Mouse (Mus musculus) heart, postnatal 4 days (tissue): ENCODE measurements at regions not wholly inside any gene's neighbourhood (a gene's known extent, or its start where the extent isn't known, plus 50 kb on each side); places are given as distances from the start of the nearest gene placed in this dataset.

Experiments
- DNase-seq: peaks from one replicate; pipeline ENCODE4 v3.0.0; 2021

DNA sequence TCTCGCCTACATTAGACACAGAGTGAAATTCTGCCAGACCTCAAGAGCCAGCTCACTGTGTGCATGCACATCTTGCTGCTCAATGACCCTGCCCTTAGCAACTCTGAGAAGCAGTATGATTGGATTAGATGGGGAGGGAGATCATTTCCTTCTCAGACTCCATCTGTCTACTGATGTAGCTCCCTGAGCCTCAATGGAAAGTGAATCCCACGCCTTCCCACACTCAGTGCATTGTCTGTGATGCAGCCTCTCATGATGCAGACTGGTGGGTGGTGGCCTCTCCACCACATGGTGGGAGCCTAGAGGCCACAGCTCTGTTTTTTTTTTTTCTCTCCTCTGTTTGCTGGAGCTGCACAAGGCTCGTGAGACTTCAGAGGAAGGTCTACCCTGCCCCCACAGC lies 447.1 kb upstream of the Zmiz1 start:
- DNase-seq: no peak

DNA sequence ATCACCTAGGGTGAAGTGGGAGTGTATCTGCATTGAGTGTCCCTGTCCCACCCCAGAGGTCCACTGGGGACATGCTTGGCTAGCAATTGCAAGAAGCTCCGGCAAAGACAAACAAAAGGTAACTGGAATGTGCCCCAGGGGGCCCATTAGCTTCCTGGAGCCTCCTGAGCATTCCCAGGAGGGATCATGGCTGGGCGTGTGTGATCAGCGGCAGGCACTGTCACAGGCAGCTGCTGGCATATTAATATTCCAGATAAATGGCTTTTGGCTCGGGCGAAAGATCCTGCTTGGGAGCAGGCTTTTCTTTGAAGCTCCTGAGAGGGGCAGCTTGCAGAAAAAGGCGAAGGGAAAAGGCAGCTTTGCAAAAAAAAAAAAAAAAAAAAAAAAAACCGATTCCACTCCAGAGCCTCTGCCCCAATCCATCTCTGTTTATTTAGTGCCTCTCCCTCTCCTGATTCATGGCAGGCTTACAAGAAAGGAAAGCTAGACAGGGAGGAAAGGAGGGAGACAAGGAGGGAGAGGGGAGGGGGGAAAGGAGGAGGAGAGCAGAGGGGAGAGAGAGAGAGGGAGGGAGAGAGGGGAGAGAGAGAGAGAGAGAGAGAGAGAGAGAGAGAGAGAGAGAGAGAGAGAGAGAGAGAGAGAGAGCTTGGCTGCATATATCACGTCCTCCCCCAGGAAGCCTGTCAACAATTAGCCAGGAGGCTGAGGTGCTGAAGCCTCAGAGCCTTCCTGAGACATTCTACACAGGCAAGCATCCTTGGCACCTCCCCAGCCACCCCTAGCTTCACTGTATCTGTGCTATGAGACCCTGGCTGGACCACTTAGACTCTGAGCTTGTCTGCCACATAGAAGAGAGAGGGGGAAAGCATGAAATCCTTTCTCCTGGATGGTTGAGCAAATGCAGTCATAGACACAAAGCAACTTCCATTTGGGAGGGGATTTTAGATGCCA lies 443.4 kb upstream of the Zmiz1 start:
- no peak for DNase-seq

DNA sequence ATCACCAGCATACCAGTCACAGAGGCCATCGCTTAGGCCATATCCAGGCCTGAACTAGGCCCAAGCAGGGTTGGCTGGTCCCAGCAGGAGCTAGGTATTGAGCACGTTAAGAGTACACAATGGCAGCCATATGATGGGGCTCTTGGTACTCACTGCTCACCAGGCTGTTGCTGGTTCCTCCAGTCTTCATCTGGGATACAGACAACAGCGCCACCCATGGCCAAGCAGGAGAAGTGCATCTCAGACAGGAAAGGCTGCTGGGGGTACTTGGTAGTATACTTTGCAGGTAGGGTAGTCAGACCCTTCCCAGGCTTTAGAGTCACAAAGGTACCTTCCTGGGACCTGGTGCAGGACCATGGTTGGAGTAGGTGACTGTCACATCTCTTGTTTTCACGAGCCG lies 441.1 kb upstream of the Zmiz1 start:
- peak; percentile 17 for DNase-seq

DNA sequence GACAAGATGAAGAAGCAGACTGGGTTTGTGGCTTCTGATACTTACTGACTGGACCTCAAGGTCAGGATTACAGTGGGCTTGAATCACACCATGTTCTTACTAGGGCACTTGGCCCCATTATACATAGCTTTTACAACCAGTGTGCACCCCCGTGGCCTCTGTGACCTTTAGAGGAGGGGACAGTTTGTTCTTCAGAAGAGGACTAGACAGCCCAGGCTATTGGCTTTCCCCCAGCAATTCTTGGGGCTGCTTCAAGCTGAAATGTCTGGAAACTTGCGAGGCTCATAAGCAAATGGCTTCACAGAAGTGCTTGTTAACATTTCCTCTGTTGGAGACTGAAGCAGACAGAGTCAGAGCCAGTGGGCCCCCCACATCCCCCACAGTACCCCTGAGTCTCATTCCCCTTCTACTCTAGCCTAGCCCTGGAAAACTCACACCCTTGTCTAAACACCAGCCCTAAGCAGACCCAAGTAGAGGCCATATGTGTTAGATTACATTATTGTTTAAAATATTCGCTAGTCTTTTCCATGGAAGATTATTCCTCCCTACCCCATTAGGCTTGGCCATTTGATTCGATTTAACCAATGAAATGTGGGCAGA lies 439.6 kb upstream of the Zmiz1 start:
- DNase-seq: peak; percentile 10

DNA sequence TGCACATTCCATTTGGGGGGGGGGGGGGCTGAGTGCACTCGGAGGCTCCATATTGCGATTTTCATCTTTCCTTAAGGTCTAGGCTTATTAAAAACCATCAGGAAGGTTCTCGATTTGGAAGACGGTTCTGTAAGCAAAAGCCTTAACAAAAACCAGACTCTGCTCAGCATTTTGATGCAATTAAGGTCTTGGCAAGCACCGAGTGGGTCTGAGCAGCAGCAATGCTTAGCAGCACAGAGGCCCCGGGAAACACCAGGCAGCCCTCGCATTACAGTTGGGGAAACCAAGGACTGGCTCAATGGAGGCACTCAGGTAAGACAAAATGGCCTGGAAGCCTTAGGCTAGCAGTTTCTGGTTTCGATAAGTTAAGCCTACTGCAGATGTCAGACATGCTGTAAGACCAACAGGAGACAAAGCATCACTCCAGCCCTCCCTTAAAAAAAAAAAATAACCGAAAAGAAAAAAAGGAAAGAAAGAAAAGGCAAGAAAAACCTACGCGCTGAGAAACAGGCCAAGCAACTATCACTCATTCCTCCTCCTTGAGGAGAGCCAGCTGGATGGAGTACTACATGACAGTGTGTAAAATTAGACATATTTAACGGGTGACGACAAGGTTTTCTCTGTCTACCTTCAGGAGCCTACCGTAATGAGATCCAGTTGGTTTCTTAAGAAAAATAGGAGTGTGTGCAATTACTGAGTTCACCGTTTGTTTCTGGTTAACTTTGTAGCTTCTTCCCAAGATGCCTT lies 436.3 kb upstream of the Zmiz1 start:
- no peak for DNase-seq

DNA sequence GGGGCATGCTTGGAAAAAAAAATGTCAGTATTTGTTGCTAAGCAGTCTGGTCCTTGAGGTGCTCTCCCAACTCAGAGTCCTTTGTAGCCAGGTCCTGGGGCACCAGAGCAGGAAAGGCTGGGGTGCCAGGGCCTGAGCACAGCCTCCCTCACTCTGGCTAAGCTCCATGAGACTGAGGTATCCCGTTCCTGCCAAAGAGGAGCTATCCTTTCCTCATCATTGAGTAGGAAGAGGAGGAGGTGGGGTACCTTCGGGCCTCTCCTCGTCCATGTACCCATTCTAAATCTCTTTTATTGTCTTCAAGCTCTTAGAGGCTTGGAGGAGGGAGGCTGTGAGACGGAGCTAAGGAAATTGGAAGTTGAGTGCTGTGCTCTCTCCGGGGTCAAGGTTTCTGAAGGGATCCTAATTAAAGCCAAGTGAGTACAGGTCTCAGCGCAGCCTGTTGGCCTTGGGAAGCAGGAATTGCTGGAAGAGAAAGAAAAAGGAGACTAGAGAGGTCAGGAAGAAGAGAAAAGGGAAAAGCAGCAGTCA lies 435.6 kb upstream of the Zmiz1 start:
- DNase-seq: no peak

DNA sequence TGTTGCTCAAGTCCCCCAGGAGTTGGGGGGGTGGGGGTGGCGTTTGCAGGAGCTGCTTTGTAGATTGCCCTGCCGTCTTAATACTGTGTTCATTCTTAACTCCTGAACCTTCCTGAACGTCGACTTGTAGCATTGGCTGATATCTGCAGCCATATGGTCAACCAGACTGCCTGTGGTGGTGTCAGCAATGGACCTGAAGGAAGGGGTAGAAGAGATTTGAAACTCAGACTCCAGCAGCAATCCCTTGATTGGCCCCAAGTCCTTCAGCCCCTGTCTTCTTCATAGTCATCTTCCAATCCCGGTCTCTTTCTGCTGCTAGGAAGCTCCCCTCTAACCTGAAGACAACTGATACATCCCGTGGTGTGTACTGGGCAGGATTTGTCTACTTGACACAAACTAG lies 433.9 kb upstream of the Zmiz1 start:
- no peak for DNase-seq

DNA sequence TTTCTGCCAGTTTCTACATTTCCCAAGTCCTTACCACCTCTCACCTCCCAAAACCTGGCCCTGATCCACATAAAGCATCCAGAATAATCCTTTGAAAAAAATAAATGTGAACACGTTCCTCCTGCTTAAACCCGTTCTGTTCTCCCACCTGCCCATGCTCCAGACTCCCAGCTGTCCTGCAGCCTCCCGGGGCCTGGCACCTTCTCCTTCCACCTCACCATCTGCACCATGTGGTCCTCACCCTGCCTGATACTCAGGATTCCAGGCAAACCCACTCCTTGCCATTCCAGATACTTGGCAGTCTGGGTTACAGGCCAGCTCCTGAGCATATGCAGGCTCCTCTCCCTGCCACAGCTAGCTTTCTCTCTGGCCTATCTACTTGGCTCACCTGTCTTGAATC lies 431.9 kb upstream of the Zmiz1 start:
- no peak for DNase-seq

DNA sequence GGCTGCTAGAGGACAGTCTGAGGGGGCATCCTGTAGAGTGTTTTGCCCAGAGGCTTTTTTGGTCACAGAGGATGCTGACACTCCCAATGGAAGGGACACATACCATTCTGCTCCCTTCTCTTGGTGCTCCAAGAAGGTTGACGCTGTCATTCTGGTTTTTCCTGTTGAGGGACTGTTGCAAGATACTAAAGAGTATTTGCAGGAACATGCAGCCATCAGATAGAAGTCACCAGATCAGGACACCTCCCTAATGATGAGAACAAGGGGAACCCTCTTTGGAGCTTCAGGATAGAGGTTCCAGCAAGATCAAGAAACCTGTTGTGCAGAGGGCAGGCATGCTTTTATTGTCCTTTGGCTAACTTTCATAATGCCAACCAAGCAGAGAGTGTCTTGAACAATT lies 431.1 kb upstream of the Zmiz1 start:
- DNase-seq: no peak

DNA sequence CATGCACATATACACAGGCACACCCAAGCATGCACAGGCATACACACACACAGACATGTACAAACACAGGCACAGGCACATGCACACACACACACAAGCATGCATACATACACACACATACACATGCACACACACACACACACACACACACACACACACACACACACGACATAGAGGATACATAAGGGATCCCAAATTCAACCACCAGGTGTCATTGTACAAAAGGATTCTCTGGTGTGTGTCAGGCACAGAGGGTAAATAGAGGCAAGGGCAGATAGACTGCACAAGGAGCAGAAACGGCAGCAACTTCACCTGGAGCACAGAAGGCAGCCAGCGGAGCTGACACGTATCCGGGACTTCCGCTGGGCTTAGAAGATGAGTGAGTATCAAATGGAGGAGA lies 428.1 kb upstream of the Zmiz1 start:
- DNase-seq: no peak

DNA sequence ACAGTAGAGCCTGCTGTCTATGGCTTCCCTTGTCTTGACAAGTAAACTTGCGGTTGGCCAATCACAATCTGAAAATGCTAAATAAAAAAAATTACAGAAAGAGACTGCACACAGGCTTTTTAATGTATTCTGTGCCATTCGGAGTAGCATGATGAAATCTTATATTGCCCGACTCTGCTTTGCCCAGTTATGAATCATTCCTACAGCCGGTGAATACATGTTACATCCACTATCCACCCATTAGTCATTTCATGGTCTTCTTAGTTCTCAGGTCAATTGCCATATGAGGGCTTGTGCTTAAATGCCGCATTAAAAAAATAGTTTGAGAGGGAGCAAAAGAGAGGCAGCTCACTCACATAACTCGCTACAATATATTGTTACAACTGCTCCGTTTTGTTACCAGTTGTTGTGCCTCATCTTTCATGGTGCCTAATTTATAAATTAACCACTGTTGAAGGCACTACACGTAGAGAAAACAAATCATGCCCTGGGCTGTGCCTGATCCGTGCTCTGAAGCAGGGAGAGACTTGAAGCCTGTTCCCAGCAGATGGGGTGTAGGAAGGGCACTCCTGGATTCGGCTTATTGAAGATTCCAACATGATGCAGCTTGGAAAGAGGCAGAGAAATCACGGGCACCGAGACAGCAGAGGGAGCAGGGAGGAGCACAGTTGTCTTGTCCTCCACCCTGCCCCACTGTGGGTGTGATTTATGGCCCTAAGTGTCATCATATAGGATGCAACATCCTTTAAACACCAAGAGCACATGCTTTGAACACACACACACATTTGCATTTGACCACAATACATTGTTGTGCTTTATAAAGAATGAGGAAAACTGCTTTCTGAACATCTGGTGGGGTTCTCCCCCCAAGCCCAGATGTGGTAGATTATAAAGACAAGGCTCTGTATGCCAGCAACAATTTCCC lies 427.0 kb upstream of the Zmiz1 start:
- no peak for DNase-seq

DNA sequence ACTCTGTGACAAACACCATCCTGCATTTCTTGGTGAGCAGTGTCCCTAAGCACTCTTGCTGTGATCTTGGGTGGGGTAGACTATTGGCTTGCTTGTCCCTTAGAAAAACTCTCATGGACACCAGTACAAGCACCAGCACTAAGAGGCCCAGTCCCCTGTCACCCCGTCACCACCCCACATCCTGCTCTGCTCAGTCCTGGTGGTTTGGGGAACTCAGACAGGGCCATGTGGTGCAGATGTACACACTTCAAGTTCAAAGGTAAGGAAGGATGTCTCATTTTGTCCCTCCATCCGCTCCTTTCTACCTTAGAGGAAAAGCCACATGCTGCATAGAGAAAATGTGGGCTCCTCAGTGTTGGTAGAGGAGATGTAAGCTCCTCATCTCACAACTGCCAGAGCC lies 426.1 kb upstream of the Zmiz1 start:
- no peak for DNase-seq

DNA sequence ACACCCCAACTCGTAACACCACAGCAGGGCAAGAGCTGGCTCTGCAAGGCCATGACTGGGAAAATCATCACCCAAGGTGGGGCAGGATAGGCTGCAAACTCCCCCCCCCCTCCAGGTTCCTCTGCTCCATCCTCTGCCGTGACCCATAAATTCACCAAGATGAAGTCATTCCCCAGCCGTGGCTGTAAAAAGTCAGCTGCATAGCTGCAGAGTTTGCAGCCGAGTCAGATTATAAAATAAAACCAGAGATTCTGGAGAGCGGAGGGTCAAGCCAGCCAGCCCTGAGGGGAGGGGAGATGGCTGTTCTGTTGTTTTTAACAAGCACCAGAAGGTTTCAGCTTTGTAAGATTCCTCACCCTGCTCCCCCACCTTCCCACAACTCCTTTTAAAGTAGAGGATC lies 416.7 kb upstream of the Zmiz1 start:
- no peak for DNase-seq

DNA sequence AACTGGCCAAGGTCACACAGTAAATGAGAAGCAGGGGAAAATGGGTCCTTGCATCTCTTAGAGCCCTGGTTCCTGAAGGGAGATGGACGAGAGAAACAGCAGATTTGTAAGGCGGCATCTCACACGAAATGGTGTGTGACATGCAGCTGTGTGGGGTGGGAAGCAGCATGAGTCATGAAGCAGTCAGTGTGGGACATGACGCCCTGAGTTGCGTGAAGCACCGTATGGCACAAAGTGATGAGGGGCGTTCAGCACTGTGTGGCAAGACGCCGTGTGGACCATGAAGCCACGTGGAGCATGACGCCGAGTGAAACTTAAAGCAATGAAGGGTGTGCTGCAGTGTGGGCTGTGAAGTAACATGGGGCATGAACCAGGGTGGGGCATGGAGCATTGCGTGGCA lies 414.9 kb upstream of the Zmiz1 start:
- DNase-seq: no peak

DNA sequence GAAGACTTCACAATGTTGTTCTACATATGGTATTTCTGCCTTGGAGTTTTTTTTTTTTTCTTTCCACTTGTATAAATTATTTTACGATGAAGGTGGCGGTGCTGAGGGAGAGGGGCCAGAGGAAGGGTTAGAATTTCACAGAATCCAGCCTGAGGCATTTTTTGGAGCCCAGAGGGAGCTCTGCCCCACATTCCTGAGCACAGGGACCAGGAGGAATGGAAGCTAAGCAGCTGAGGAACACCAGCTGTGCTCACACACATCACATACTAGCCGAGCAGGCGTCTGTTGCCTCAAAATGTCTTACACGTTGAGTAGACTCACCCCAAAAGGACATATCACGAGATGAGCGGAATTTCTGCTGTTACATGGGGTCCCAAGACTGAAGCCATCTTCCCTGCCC lies 414.1 kb upstream of the Zmiz1 start:
- DNase-seq: no peak

DNA sequence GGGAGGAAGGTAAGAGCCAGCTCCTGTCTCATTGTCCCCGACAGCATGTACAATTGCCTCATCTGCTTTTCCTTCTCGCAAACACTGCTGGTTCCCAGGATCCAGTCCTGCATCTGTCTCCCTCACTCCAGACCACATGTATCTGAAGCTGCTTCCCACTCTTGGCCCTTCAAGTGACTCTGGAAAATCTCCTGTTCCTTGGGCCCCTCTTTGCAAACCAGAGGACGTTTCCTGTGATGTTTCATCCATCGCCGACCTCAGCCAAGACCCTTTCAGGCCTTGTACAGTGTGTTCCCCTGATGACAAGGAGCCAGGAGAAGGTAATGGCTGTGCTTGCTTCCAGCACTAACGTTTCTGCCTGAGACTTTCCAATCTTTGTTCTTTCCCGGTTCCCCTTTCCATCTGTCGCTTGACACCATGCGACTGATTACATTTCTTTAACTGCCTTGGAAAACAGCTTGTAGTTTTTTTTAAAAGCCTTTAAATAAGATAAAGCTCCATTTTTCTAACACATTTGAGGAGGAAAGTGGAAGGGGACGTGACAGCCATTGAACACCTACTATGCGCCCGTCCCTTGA lies 408.2 kb upstream of the Zmiz1 start:
- no peak for DNase-seq

DNA sequence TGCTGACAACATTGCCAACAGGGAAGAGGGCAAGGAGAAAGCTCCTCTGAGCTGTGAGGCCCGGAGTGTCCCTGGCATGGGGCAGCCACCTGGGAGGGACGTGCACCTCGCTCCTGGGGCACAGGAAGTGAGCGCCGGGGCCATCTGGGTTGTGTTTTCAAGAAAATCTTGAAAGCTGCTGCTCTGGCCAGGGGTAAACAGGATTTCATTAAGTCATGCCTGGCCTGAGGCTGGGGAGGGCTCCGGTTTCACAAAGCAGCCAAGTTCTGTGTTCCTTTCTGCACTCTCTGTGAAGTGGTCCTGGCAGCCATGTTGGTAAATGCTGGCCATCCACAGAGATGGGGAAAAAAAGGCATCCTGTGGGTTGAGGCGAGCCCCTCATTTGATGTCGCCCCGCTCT lies 406.8 kb upstream of the Zmiz1 start:
- DNase-seq: peak; percentile 24

DNA sequence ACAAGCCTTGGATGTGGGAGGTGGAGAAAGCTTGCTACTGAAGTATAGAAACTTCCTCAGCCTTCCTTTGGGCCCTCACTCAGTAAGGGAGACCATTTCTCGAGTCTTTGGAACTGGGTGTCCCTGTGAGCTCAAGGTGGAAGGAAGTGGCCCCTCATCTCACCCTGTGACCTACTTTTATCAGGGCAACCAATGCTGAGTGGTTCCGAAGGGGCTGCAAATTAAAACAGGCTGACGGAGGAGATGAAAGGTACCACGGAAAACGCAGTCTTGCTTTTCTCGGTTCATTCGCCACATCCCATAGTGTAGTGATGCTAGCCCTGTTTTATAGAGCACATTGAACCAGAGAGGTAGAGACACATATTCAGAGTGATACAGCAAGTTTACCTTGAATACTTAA lies 399.6 kb upstream of the Zmiz1 start:
- DNase-seq: no peak

DNA sequence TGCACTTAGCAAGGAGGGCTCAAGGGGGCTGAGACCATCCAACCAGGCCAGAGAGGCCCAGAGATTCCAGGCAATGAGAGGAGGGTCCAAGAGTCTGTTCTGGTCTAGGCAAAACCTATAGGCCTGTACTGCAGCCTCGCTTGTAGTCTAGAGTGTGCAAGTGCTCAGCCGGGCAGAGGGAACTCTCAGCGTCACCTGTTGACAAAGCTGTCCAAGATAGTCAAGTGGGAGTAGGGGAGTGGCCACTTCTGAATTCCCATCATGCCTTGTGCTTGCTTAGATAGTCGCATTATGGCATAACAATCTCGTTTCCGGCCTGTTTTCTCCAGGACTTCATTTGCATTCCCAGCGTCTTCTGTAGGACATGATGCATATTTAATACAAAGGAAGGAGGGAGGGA lies 398.7 kb upstream of the Zmiz1 start:
- no peak for DNase-seq

DNA sequence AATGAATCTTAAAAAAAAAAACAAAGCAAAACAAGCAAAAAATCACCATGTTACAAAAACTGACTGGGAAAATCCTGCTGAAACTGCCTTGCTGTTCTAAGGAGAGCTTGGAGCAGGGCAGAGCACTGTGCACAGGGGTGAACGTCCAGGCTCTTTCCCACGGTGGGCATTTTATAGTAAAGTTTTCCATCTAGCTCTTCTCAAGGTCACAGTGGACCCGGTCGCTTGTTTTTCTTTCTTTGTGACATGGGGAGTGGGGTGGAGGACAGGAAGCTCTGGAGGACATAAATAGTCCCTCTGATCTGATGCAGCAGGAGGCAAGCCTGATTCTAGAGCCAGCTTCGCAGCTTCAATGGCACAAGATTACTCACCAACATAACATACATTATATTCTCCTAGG lies 395.9 kb upstream of the Zmiz1 start:
- no peak for DNase-seq

DNA sequence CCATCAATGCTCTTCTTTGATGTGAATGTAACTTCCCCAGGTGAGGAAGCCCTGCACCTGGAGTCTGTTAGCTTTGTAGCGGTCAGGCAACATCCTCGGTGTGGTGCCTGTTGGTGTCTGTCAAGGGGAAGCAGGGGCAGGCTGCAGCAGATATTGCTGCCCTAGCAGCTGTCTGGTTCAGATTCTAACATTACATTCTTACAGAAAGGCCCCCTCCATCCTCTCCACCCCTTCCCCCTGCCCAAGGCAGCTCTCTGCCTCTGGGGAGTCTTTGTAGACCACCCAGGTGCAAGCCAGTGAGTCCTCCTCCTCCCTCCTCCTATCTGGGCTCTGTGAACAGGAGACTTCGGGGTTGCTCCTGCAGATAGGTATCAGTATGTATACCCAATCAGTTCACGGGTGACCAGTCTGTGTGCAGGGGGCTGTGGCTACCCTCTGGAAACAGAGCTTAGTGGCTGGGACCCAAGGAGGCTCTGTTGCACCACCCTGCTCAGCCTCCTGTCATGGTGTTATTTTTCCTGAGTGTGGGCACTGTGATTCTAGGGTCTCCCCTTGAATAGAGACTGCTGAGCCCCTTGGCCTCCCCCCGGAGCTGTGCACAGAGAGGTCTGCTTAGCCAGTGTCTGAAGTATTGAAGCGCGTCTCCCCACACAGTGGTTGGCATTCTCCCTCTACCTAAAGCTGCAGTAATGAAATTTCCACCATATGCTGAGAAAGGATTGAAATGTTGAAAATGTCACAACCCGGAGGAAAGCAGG lies 394.6 kb upstream of the Zmiz1 start:
- no peak for DNase-seq
